Comparison of ENCODE assay signal across 9 mouse cellular contexts in genomic region chr11:84724080-84724479, GRCm38 (mm10).
DNase-seq lines count a peak whose midpoint lies in the region; ATAC-seq and TF ChIP-seq lines count a peak whose summit lies in the region.
"Had no signal": no experiment of that assay in that cellular context is flagged by ENCODE, and none has a peak within 500 bp of the region (broad histone marks: within the 10 kb centered on the region; RNA-seq: fewer than 3 reads in every experiment).

No protein-coding gene starts in this region.

- no peak overlapping the region for H3K9ac ChIP-seq in heart, postnatal 0 days (replicated peaks; ENCODE audit: low read depth, low read length)
- no peak overlapping the region for H3K9ac ChIP-seq in kidney, embryonic 15.5 days
- H3K9ac ChIP-seq: limb, embryonic 12.5 days had no signal

- no peak for TF ChIP-seq EP300 in heart, postnatal 0 days (IDR thresholded peaks at IDR 0.05; ENCODE audit: low read depth)

- no peak overlapping the region for H3K4me3 ChIP-seq in heart, postnatal 0 days (ENCODE audit: low read depth, low read length)
- no peak overlapping the region for H3K4me3 ChIP-seq in kidney, embryonic 15.5 days (replicated peaks)
- H3K4me3 ChIP-seq in midbrain, embryonic 10.5 days = no peak overlapping the region
- H3K4me3 ChIP-seq: limb, embryonic 12.5 days had no signal

- H3K4me2 ChIP-seq in heart, postnatal 0 days (ENCODE audit: low read depth, low read length) = no peak overlapping the region
- no peak overlapping the region for H3K4me2 ChIP-seq in kidney, embryonic 15.5 days
- H3K4me2 ChIP-seq: limb, embryonic 12.5 days had no signal

- no peak for ATAC-seq in heart, postnatal 0 days (ENCODE audit: insufficient read depth, low read depth)
- ATAC-seq in kidney, embryonic 15.5 days (replicated peaks; ENCODE audit: low FRiP score) = peak; percentile 67
- ATAC-seq in CD4-positive, CD25-positive, alpha-beta regulatory T cell, adult 4 months = no peak

- 5% methylated on average over 18 of the region's 18 CpGs for WGBS in heart, postnatal 0 days
- WGBS in kidney, embryonic 15.5 days = 4% methylated on average over 18 of the region's 18 CpGs
- WGBS in midbrain, embryonic 10.5 days = 5% methylated on average over 18 of the region's 18 CpGs

- H3K9me3 ChIP-seq in heart, postnatal 0 days (replicated peaks; ENCODE audit: control insufficient read depth, low read length) = no peaks in the 10 kb centered on the region
- no peaks in the 10 kb centered on the region for H3K9me3 ChIP-seq in kidney, embryonic 15.5 days (replicated peaks)
- H3K9me3 ChIP-seq in midbrain, embryonic 10.5 days (replicated peaks) = no peaks in the 10 kb centered on the region
- H3K9me3 ChIP-seq: limb, embryonic 12.5 days had no signal

- H3K36me3 ChIP-seq in heart, postnatal 0 days (replicated peaks; ENCODE audit: control insufficient read depth, insufficient read depth, low read length) = no peaks in the 10 kb centered on the region
- no peaks in the 10 kb centered on the region for H3K36me3 ChIP-seq in kidney, embryonic 15.5 days
- no peaks in the 10 kb centered on the region for H3K36me3 ChIP-seq in midbrain, embryonic 10.5 days
- H3K36me3 ChIP-seq: limb, embryonic 12.5 days had no signal

- TF ChIP-seq CTCF in heart, postnatal 0 days (IDR thresholded peaks at IDR 0.05; ENCODE audit: low read depth) = peak; percentile 9

- H3K27me3 ChIP-seq in heart, postnatal 0 days (ENCODE audit: control insufficient read depth, insufficient read depth, low read length) = 0 out of 2 replicates have a peak, but pooled peaks cover 9% of the 10 kb centered on the region
- H3K27me3 ChIP-seq in kidney, embryonic 15.5 days = peaks cover 26% of the 10 kb centered on the region
- peaks cover 60% of the 10 kb centered on the region for H3K27me3 ChIP-seq in midbrain, embryonic 10.5 days (ENCODE audit: low read depth, poor library complexity, severe bottlenecking)

- H3K27ac ChIP-seq in heart, postnatal 0 days (ENCODE audit: low read depth) = no peak overlapping the region
- no peak overlapping the region for H3K27ac ChIP-seq in kidney, embryonic 15.5 days
- no peak overlapping the region for H3K27ac ChIP-seq in midbrain, embryonic 10.5 days (replicated peaks)
- H3K27ac ChIP-seq: limb, embryonic 12.5 days had no signal

- no peaks in the 10 kb centered on the region for H3K4me1 ChIP-seq in heart, postnatal 0 days (ENCODE audit: control insufficient read depth, insufficient read depth)
- H3K4me1 ChIP-seq in kidney, embryonic 15.5 days = no peaks in the 10 kb centered on the region
- H3K4me1 ChIP-seq in midbrain, embryonic 10.5 days = peaks cover 23% of the 10 kb centered on the region
- H3K4me1 ChIP-seq: limb, embryonic 12.5 days had no signal

- DNase-seq in heart, postnatal 0 days (ENCODE audit: low spot score) = peak; percentile 26
- DNase-seq in heart, adult 9 months (ENCODE audit: low spot score in 2 of 2) = no peak
- peak; percentile 58 for DNase-seq in ZHBTc4 (ENCODE audit: low read depth, low spot score)
- DNase-seq in embryo, embryonic 11 days = peak; percentile 80
- DNase-seq in midbrain, embryonic 10.5 days (ENCODE audit: low spot score) = peak; percentile 63
- DNase-seq in right cerebral cortex, postnatal 25 days = peak; percentile 21

Comparison
In these comparisons a context has a peak if more than half of its experiments do, and no peak if none do; other contexts are left out.
1. DNase-seq: peak in heart, postnatal 0 days (single experiment), ZHBTc4 (single experiment), embryo, embryonic 11 days (single experiment), midbrain, embryonic 10.5 days (single experiment) and right cerebral cortex, postnatal 25 days (single experiment); none in heart, adult 9 months (0 of 2).